Mouse (Mus musculus): ENCODE data around the gene Foxf2. TPM values are rescaled to one million over a fixed set of nuclear protein-coding genes. Genes with fewer than 3 reads are reported as not detected.

Foxf2 gene
- polyA plus RNA-seq (2015; fragmentation: Nextera tagmentation; extraction: Ambion mirVana) = 4.8 and 5.8 TPM in 2 replicates

- peaks cover 43% of the 10 kb centered on the region for H3K4me1 ChIP-seq
- no peaks in the 10 kb centered on the region for H3K9me3 ChIP-seq (replicated peaks)
- H3K4me3 ChIP-seq (replicated peaks) = peak within 1 kb of the TSS; percentile 55
- H3K27ac ChIP-seq (replicated peaks) = peak within 1 kb of the TSS; percentile 58
- ATAC-seq (ENCODE audit: insufficient number of reproducible peaks, low FRiP score, low TSS enrichment, low read depth) = peak; percentile 30; the same call in 1 of the 2 replicates
- peak within 1 kb of the TSS; percentile 39 for H3K9ac ChIP-seq
- H3K27me3 ChIP-seq = peaks cover 99% of the 10 kb centered on the region
- peak within 1 kb of the TSS; percentile 94 for H3K4me2 ChIP-seq (replicated peaks)
- under 1% methylated on average over 57 of the region's 74 CpGs for WGBS
- H3K36me3 ChIP-seq = no peaks in the 10 kb centered on the region
Observed at GRCm38 (mm10) chr13:31625333-31626101, at the start of gene Foxf2. Gene Foxf2 (plus strand): TSS chr13:31625816.

GRCm38 (mm10) chr13:31576696-31577095, 48.9 kb upstream of the Foxf2 start:
- WGBS = 49% methylated on average over 4 of the region's 4 CpGs
- Histone ChIP-seq H3K4me1 (peaks cover 4% of the 10 kb centered on the region; the same call in 1 of the 2 replicates), H3K4me2 (replicated peaks) (no peak overlapping the region), H3K27me3 (peaks cover 3% of the 10 kb centered on the region; the same call in 1 of the 2 replicates), H3K9me3 (replicated peaks) (no peaks in the 10 kb centered on the region), H3K27ac (replicated peaks) (no peak overlapping the region), H3K4me3 (replicated peaks) (no peak overlapping the region), H3K36me3 (no peaks in the 10 kb centered on the region), H3K9ac (no peak overlapping the region)
- no peak for ATAC-seq (ENCODE audit: insufficient number of reproducible peaks, low FRiP score, low TSS enrichment, low read depth)

GRCm38 (mm10) chr13:31577576-31577975, 48.0 kb upstream of the Foxf2 start:
- H3K36me3 ChIP-seq = no peaks in the 10 kb centered on the region
- H3K27ac ChIP-seq (replicated peaks) = no peak overlapping the region
- 16% methylated on average over 6 of the region's 6 CpGs for WGBS
- H3K9ac ChIP-seq = no peak overlapping the region
- H3K4me2 ChIP-seq (replicated peaks) = no peak overlapping the region
- peaks cover 4% of the 10 kb centered on the region; the same call in 1 of the 2 replicates for H3K4me1 ChIP-seq
- H3K9me3 ChIP-seq (replicated peaks) = no peaks in the 10 kb centered on the region
- ATAC-seq (ENCODE audit: insufficient number of reproducible peaks, low FRiP score, low TSS enrichment, low read depth) = no peak
- H3K4me3 ChIP-seq (replicated peaks) = no peak overlapping the region
- peaks cover 3% of the 10 kb centered on the region; the same call in 1 of the 2 replicates for H3K27me3 ChIP-seq

GRCm38 (mm10) chr13:31578389-31578788, 47.2 kb upstream of the Foxf2 start:
- Histone ChIP-seq H3K4me2 (replicated peaks) (no peak overlapping the region), H3K9me3 (replicated peaks) (no peaks in the 10 kb centered on the region), H3K27me3 (peaks cover 3% of the 10 kb centered on the region; the same call in 1 of the 2 replicates), H3K27ac (replicated peaks) (no peak overlapping the region), H3K9ac (no peak overlapping the region), H3K4me3 (replicated peaks) (no peak overlapping the region), H3K4me1 (peaks cover 4% of the 10 kb centered on the region; the same call in 1 of the 2 replicates), H3K36me3 (no peaks in the 10 kb centered on the region)
- ATAC-seq (ENCODE audit: insufficient number of reproducible peaks, low FRiP score, low TSS enrichment, low read depth) = no peak
- WGBS = 29% methylated on average over 10 of the region's 10 CpGs

GRCm38 (mm10) chr13:31579866-31580265, 45.8 kb upstream of the Foxf2 start:
- no peak overlapping the region for H3K4me2 ChIP-seq (replicated peaks)
- peaks cover 3% of the 10 kb centered on the region; the same call in 1 of the 2 replicates for H3K27me3 ChIP-seq
- no peaks in the 10 kb centered on the region for H3K9me3 ChIP-seq (replicated peaks)
- peaks cover 4% of the 10 kb centered on the region; the same call in 1 of the 2 replicates for H3K4me1 ChIP-seq
- H3K36me3 ChIP-seq = no peaks in the 10 kb centered on the region
- ATAC-seq (ENCODE audit: insufficient number of reproducible peaks, low FRiP score, low TSS enrichment, low read depth) = no peak
- no peak overlapping the region for H3K9ac ChIP-seq
- no peak overlapping the region for H3K4me3 ChIP-seq (replicated peaks)
- 58% methylated on average over 9 of the region's 9 CpGs for WGBS
- no peak overlapping the region for H3K27ac ChIP-seq (replicated peaks)

- Histone ChIP-seq H3K9me3 (replicated peaks) (no peaks in the 10 kb centered on the region), H3K36me3 (no peaks in the 10 kb centered on the region), H3K4me2 (replicated peaks) (no peak overlapping the region), H3K4me1 (no peaks in the 10 kb centered on the region), H3K9ac (no peak overlapping the region), H3K4me3 (replicated peaks) (no peak overlapping the region), H3K27me3 (no peaks in the 10 kb centered on the region), H3K27ac (replicated peaks) (no peak overlapping the region)
- ATAC-seq (ENCODE audit: insufficient number of reproducible peaks, low FRiP score, low TSS enrichment, low read depth) = no peak
- 76% methylated on average over 5 of the region's 5 CpGs for WGBS
Observed at GRCm38 (mm10) chr13:31587341-31587740, 38.3 kb upstream of the Foxf2 start.

- Histone ChIP-seq H3K36me3 (no peaks in the 10 kb centered on the region), H3K4me2 (replicated peaks) (no peak overlapping the region), H3K4me1 (no peaks in the 10 kb centered on the region), H3K9me3 (replicated peaks) (no peaks in the 10 kb centered on the region), H3K4me3 (replicated peaks) (no peak overlapping the region), H3K9ac (no peak overlapping the region), H3K27me3 (no peaks in the 10 kb centered on the region), H3K27ac (replicated peaks) (no peak overlapping the region)
- WGBS = 63% methylated on average over 5 of the region's 5 CpGs
- ATAC-seq (ENCODE audit: insufficient number of reproducible peaks, low FRiP score, low TSS enrichment, low read depth) = no peak
Observed at GRCm38 (mm10) chr13:31599576-31599975, 26.0 kb upstream of the Foxf2 start.

- Histone ChIP-seq H3K27ac (replicated peaks) (no peak overlapping the region), H3K36me3 (no peaks in the 10 kb centered on the region), H3K4me1 (no peaks in the 10 kb centered on the region), H3K4me2 (replicated peaks) (no peak overlapping the region), H3K27me3 (no peaks in the 10 kb centered on the region), H3K9ac (no peak overlapping the region), H3K9me3 (replicated peaks) (no peaks in the 10 kb centered on the region), H3K4me3 (replicated peaks) (no peak overlapping the region)
- ATAC-seq (ENCODE audit: insufficient number of reproducible peaks, low FRiP score, low TSS enrichment, low read depth) = no peak
- 48% methylated on average over 6 of the region's 6 CpGs for WGBS
Observed at GRCm38 (mm10) chr13:31603964-31604363, 21.7 kb upstream of the Foxf2 start.

- ATAC-seq (ENCODE audit: insufficient number of reproducible peaks, low FRiP score, low TSS enrichment, low read depth) = no peak
- Histone ChIP-seq H3K9ac (no peak overlapping the region), H3K27ac (replicated peaks) (no peak overlapping the region), H3K4me3 (replicated peaks) (no peak overlapping the region; the same call in 1 of the 2 replicates), H3K4me1 (peaks cover 21% of the 10 kb centered on the region), H3K27me3 (peaks cover 95% of the 10 kb centered on the region), H3K4me2 (replicated peaks) (no peak overlapping the region), H3K36me3 (no peaks in the 10 kb centered on the region), H3K9me3 (replicated peaks) (no peaks in the 10 kb centered on the region)
- WGBS = 5% methylated on average over 38 of the region's 38 CpGs
Observed at GRCm38 (mm10) chr13:31614724-31615465, 10.7 kb upstream of the Foxf2 start.

GRCm38 (mm10) chr13:31615561-31616165, 10.0 kb upstream of the Foxf2 start:
- no peaks in the 10 kb centered on the region for H3K9me3 ChIP-seq (replicated peaks)
- no peak overlapping the region for H3K4me2 ChIP-seq (replicated peaks)
- ATAC-seq (ENCODE audit: insufficient number of reproducible peaks, low FRiP score, low TSS enrichment, low read depth) = no peak
- H3K27ac ChIP-seq (replicated peaks) = no peak overlapping the region
- no peaks in the 10 kb centered on the region for H3K36me3 ChIP-seq
- peaks cover 95% of the 10 kb centered on the region for H3K27me3 ChIP-seq
- H3K4me3 ChIP-seq (replicated peaks) = no peak overlapping the region
- 3% methylated on average over 17 of the region's 17 CpGs for WGBS
- no peak overlapping the region for H3K9ac ChIP-seq
- H3K4me1 ChIP-seq = peaks cover 29% of the 10 kb centered on the region

GRCm38 (mm10) chr13:31618001-31618400, 7.6 kb upstream of the Foxf2 start:
- H3K4me3 ChIP-seq (replicated peaks) = peak overlapping the region; percentile 37
- under 1% methylated on average over 12 of the region's 12 CpGs for WGBS
- H3K36me3 ChIP-seq = no peaks in the 10 kb centered on the region
- 0 out of 2 replicates have a peak, but pooled peaks have one; percentile 4 for ATAC-seq (ENCODE audit: insufficient number of reproducible peaks, low FRiP score, low TSS enrichment, low read depth)
- no peaks in the 10 kb centered on the region for H3K9me3 ChIP-seq (replicated peaks)
- H3K27me3 ChIP-seq = peaks cover 98% of the 10 kb centered on the region
- H3K9ac ChIP-seq = no peak overlapping the region
- H3K4me2 ChIP-seq (replicated peaks) = peak overlapping the region; percentile 63
- no peak overlapping the region for H3K27ac ChIP-seq (replicated peaks)
- peaks cover 30% of the 10 kb centered on the region for H3K4me1 ChIP-seq
